Mouse (Mus musculus): ENCODE data around the gene Amd2. TPM values are rescaled to one million over a fixed set of nuclear protein-coding genes. Genes with fewer than 3 reads are reported as not detected.

Gene Amd2
- 0.58 and 1.2 TPM in 2 replicates for polyA plus RNA-seq (2012; rRNA removed)

- DNase-seq (ENCODE audit: low read depth) = no peak
Measured at GRCm38 (mm10) chr10:35711792-35712191, at the start of gene Amd2. Gene Amd2, minus strand, starts transcription at chr10:35711892.

GRCm38 (mm10) chr10:35761280-35761679, 49.6 kb upstream of the Amd2 start:
- DNase-seq (ENCODE audit: low read depth) = no peak

GRCm38 (mm10) chr10:35737639-35738038, 25.9 kb upstream of the Amd2 start:
- no peak for DNase-seq (ENCODE audit: low read depth)

GRCm38 (mm10) chr10:35714266-35714665, 2.6 kb upstream of the Amd2 start:
- DNase-seq (ENCODE audit: low read depth) = no peak
